Mouse (Mus musculus) MEL (cell line): ENCODE results near the gene Lsm12. TPM values are rescaled to one million over a fixed set of nuclear protein-coding genes. Genes with fewer than 3 reads are reported as not detected.

Experiments used
- DNase-seq: peaks from one replicate; pipeline ENCODE4 v3.0.0; 2011; ENCODE audit warnings: low read depth, low spot score
- H3K27ac ChIP-seq: 2 replicates; pipeline ENCODE4 v1.5.1; 2012; ENCODE audit warnings: low read depth, mild to moderate bottlenecking, control low read depth, low read length, moderate library complexity; ENCODE audit not compliant: control insufficient read depth
- H3K27me3 ChIP-seq, 2 experiments: fragments of 150-350 bp in 1 of 2; sonication (generic) in 1 of 2; 2 replicates each; pipeline ENCODE4 v1.6.1; 2012; ENCODE audit warnings: low read length in 2 of 2, mild to moderate bottlenecking in 2 of 2, improper control_type of control experiment in 1 of 2, moderate library complexity in 1 of 2; ENCODE audit not compliant: insufficient read depth in 2 of 2, control insufficient read depth in 1 of 2
- H3K36me3 ChIP-seq, 2 experiments: 2 replicates each; pipeline ENCODE4 v1.6.1; 2012 to 2014; ENCODE audit warnings: low read length in 2 of 2, improper control_type of control experiment in 1 of 2, inconsistent platforms in 1 of 2, mild to moderate bottlenecking in 1 of 2; ENCODE audit not compliant: insufficient read depth in 2 of 2, control insufficient read depth in 1 of 2
- H3K4me1 ChIP-seq, 2 experiments: fragments of 150-350 bp in 1 of 2; sonication (generic) in 1 of 2; 2 replicates each; pipeline ENCODE4 v1.6.1; 2012; ENCODE audit warnings: low read length in 2 of 2, improper control_type of control experiment in 1 of 2, mild to moderate bottlenecking in 1 of 2; ENCODE audit not compliant: insufficient read depth in 2 of 2, control insufficient read depth in 1 of 2
- H3K4me3 ChIP-seq, 2 experiments: fragments of 150-350 bp in 1 of 2; sonication (generic) in 1 of 2; 2 replicates each; pipeline ENCODE4 v1.5.1; 2012; ENCODE audit warnings: low read depth in 2 of 2, low read length in 2 of 2, mild to moderate bottlenecking in 2 of 2, moderate library complexity in 2 of 2, control low read depth in 1 of 2, improper control_type of control experiment in 1 of 2; ENCODE audit not compliant: control insufficient read depth in 1 of 2, insufficient read depth in 1 of 2
- H3K79me2 ChIP-seq: 2 replicates; pipeline ENCODE4 v1.6.1; 2012; ENCODE audit warnings: mild to moderate bottlenecking, low read length, moderate library complexity; ENCODE audit not compliant: control insufficient read depth, poor library complexity, insufficient read depth
- H3K9ac ChIP-seq: 2 replicates; pipeline ENCODE4 v1.6.1; 2012; ENCODE audit warnings: low read depth, mild to moderate bottlenecking, control low read depth, low read length, moderate library complexity; ENCODE audit not compliant: control insufficient read depth, poor library complexity, severe bottlenecking
- H3K9me3 ChIP-seq: fragments of 150-350 bp; sonication (generic); replicated peaks from 2 replicates; pipeline ENCODE4 v1.6.1; 2012; ENCODE audit warnings: mild to moderate bottlenecking, low read length, improper control_type of control experiment, moderate library complexity; ENCODE audit not compliant: insufficient read depth
- BHLHE40 ChIP-seq: IDR thresholded peaks from 2 replicates; pipeline ENCODE4 v1.6.1; 2012; ENCODE audit warnings: low read depth, mild to moderate bottlenecking, inconsistent platforms, low read length, improper control_type of control experiment, borderline replicate concordance
- CHD1 ChIP-seq: IDR thresholded peaks from 2 replicates; pipeline ENCODE4 v1.6.1; 2012; ENCODE audit warnings: low read depth, mild to moderate bottlenecking, inconsistent platforms, low read length, improper control_type of control experiment
- CTCF ChIP-seq, 3 experiments: IDR thresholded peaks in 2 of 3; conservative IDR thresholded peaks in 1 of 3; 2 replicates each; pipeline ENCODE4 v1.5.1; 2011 to 2012; ENCODE audit warnings: low read length in 3 of 3, low read depth in 2 of 3, mild to moderate bottlenecking in 2 of 3, improper control_type of control experiment in 1 of 3, inconsistent platforms in 1 of 3, mixed read lengths in 1 of 3, moderate library complexity in 1 of 3; ENCODE audit not compliant: control insufficient read depth in 1 of 3, insufficient read depth in 1 of 3, poor library complexity in 1 of 3, severe bottlenecking in 1 of 3
- E2F4 ChIP-seq: IDR thresholded peaks from 2 replicates; pipeline ENCODE4 v1.6.1; 2011; ENCODE audit warnings: low read depth, low read length, improper control_type of control experiment, borderline replicate concordance
- ELF1 ChIP-seq: IDR thresholded peaks from 2 replicates; pipeline ENCODE4 v1.6.1; 2014; ENCODE audit warnings: low read depth, mild to moderate bottlenecking, inconsistent platforms, low read length, improper control_type of control experiment, moderate library complexity
- EP300 ChIP-seq, 2 experiments: IDR thresholded peaks; 2 replicates each; pipeline ENCODE4 v1.6.1; 2011; ENCODE audit warnings: improper control_type of control experiment in 2 of 2, low read length in 2 of 2, low read depth in 1 of 2, mild to moderate bottlenecking in 1 of 2
- ETS1 ChIP-seq: IDR thresholded peaks from 2 replicates; pipeline ENCODE4 v1.6.1; 2012; ENCODE audit warnings: low read depth, mild to moderate bottlenecking, inconsistent platforms, low read length, improper control_type of control experiment, moderate library complexity
- GABPA ChIP-seq: IDR thresholded peaks from 2 replicates; pipeline ENCODE4 v1.6.1; 2012; ENCODE audit warnings: low read depth, mild to moderate bottlenecking, inconsistent platforms, low read length, improper control_type of control experiment, moderate library complexity
- GATA1 ChIP-seq: IDR thresholded peaks from 2 replicates; pipeline ENCODE4 v1.6.1; 2011; ENCODE audit warnings: low read depth, low read length, improper control_type of control experiment
- HCFC1 ChIP-seq: IDR thresholded peaks from 2 replicates; pipeline ENCODE4 v1.6.1; 2012; ENCODE audit warnings: low read depth, mild to moderate bottlenecking, inconsistent platforms, low read length, improper control_type of control experiment, moderate library complexity
- KAT2A ChIP-seq: conservative IDR thresholded peaks from 2 replicates; pipeline ENCODE4 v1.6.1; 2012; ENCODE audit warnings: low read depth, low read length, improper control_type of control experiment, inconsistent platforms
- MAFK ChIP-seq: IDR thresholded peaks from 2 replicates; pipeline ENCODE4 v1.6.1; 2011; ENCODE audit warnings: low read depth, mild to moderate bottlenecking, low read length, improper control_type of control experiment, borderline replicate concordance
- MAZ ChIP-seq: IDR thresholded peaks from 2 replicates; pipeline ENCODE4 v1.6.1; 2012; ENCODE audit warnings: low read depth, mild to moderate bottlenecking, inconsistent platforms, low read length, improper control_type of control experiment
- MEF2A ChIP-seq: IDR thresholded peaks from 2 replicates; pipeline ENCODE4 v1.6.1; 2014; ENCODE audit warnings: low read depth, mild to moderate bottlenecking, inconsistent platforms, low read length, improper control_type of control experiment; ENCODE audit not compliant: poor library complexity, insufficient replicate concordance, severe bottlenecking; ENCODE audit errors: extremely low read depth
- MXI1 ChIP-seq: IDR thresholded peaks from 2 replicates; pipeline ENCODE4 v1.6.1; 2011; ENCODE audit warnings: mild to moderate bottlenecking, low read depth, low read length, improper control_type of control experiment
- MYB ChIP-seq: IDR thresholded peaks from 2 replicates; pipeline ENCODE4 v1.6.1; 2011; ENCODE audit warnings: mild to moderate bottlenecking, low read depth, low read length, improper control_type of control experiment
- MYC ChIP-seq: IDR thresholded peaks from 2 replicates; pipeline ENCODE4 v1.6.1; 2011; ENCODE audit warnings: low read depth, mild to moderate bottlenecking, low read length, improper control_type of control experiment, moderate library complexity
- NELFE ChIP-seq: IDR thresholded peaks from 2 replicates; pipeline ENCODE4 v1.6.1; 2011; ENCODE audit warnings: low read depth, low read length, improper control_type of control experiment
- NRF1 ChIP-seq: IDR thresholded peaks from 2 replicates; pipeline ENCODE4 v1.6.1; 2014; ENCODE audit warnings: low read depth, mild to moderate bottlenecking, inconsistent platforms, low read length, improper control_type of control experiment, moderate library complexity; ENCODE audit not compliant: poor library complexity, insufficient read depth, severe bottlenecking
- POLR2A ChIP-seq, 2 experiments: IDR thresholded peaks; 2 replicates each; pipeline ENCODE4 v1.6.1; 2011 to 2012; ENCODE audit warnings: low read length in 2 of 2, mild to moderate bottlenecking in 2 of 2, control low read depth in 1 of 2, improper control_type of control experiment in 1 of 2, low read depth in 1 of 2, moderate library complexity in 1 of 2; ENCODE audit not compliant: control insufficient read depth in 1 of 2, insufficient read depth in 1 of 2, poor library complexity in 1 of 2
- POLR2AphosphoS2 ChIP-seq: IDR thresholded peaks from 2 replicates; pipeline ENCODE4 v1.6.1; 2011; ENCODE audit warnings: low read length, improper control_type of control experiment
- RAD21 ChIP-seq: IDR thresholded peaks from 2 replicates; pipeline ENCODE4 v1.6.1; 2011; ENCODE audit warnings: mild to moderate bottlenecking, low read depth, low read length, improper control_type of control experiment
- RCOR1 ChIP-seq: IDR thresholded peaks from 2 replicates; pipeline ENCODE4 v1.6.1; 2012; ENCODE audit warnings: low read depth, mild to moderate bottlenecking, inconsistent platforms, low read length, improper control_type of control experiment
- TBP ChIP-seq: IDR thresholded peaks from 2 replicates; pipeline ENCODE4 v1.8.0; 2011; ENCODE audit warnings: low read depth, low read length, improper control_type of control experiment
- TCF12 ChIP-seq: IDR thresholded peaks from 2 replicates; pipeline ENCODE4 v1.6.1; 2014; ENCODE audit warnings: low read depth, mild to moderate bottlenecking, inconsistent platforms, low read length, improper control_type of control experiment, moderate library complexity
- USF1 ChIP-seq: IDR thresholded peaks from 2 replicates; pipeline ENCODE4 v1.6.1; 2014; ENCODE audit warnings: low read depth, mild to moderate bottlenecking, inconsistent platforms, low read length, improper control_type of control experiment, moderate library complexity
- USF2 ChIP-seq, 2 experiments: IDR thresholded peaks; 2 replicates each; pipeline ENCODE4 v1.6.1; 2011 to 2012; ENCODE audit warnings: improper control_type of control experiment in 2 of 2, low read length in 2 of 2, borderline replicate concordance in 1 of 2, inconsistent platforms in 1 of 2, low read depth in 1 of 2, mild to moderate bottlenecking in 1 of 2; ENCODE audit not compliant: insufficient read depth in 1 of 2
- ZNF384 ChIP-seq: IDR thresholded peaks from 2 replicates; pipeline ENCODE4 v1.6.1; 2012; ENCODE audit warnings: low read depth, mild to moderate bottlenecking, inconsistent platforms, low read length, improper control_type of control experiment
- polyA plus RNA-seq, 2 experiments: library from polyadenylated mRNA; stranded (reverse) in 1 of 2; unstranded in 1 of 2; fragments of >175 nt in 1 of 2; fragments of >200 nt in 1 of 2; gene quantifications; 2 replicates each; pipeline versions ENCODE4 v1.2.1 to v1.2.4; 2012; ENCODE audit warnings: low replicate concordance in 2 of 2, low read depth in 1 of 2; ENCODE audit not compliant: insufficient read length in 2 of 2, insufficient read depth in 1 of 2, missing spikeins in 1 of 2
- total RNA-seq: library from RNA; depleted of rRNA; stranded (reverse); fragments of 300-350 nt; gene quantifications from 2 replicates; pipeline ENCODE4 v1.2.3, GENCODE M21; 2012

Gene Lsm12
- total and polyA plus RNA-seq, 3 experiments = 75.0 to 150 (median 128) TPM

DNA sequence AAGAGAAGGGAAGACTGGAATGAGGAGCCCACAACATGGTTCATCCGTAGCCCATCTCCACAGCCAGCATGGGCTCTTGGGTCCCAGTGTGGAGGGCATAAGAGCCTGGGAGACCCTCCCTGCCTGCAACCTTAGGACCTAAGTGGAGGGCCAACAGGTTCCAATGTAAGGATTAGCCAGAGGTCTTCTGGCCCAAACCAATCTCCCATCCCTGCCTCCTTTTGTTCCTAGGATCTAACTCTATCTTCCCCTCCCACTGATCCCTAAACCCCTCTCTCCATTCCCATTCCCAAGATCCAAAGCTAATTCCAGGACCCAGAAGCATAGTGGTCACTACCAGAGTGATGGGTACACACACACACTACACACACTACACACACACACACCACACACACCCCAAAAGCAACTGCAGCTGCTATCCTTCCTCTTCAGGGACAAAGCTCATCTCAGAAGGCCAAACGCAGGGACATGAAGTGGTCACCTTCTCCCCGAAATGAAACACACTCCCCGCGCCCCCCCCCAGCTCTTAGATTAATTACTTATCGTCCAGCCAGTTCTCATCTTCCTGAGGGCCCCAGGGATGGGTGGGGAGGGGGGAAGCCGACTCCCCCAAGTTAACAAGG, 43.7 kb upstream of the Lsm12 start:
- no peaks in the 10 kb centered on the region; the same call in 1 of the 2 replicates for H3K79me2 ChIP-seq
- H3K9me3 ChIP-seq = no peaks in the 10 kb centered on the region
- peaks cover 0 to 6% of the 10 kb centered on the region in 2 experiments; a peak in 1 of 4 replicates for H3K27me3 ChIP-seq
- H3K4me1 ChIP-seq = peaks cover 16 to 23% of the 10 kb centered on the region in 2 experiments
- DNase-seq = no peak
- no peak overlapping the region for H3K27ac ChIP-seq
- peak overlapping the region; percentile 63 to 92 for H3K4me3 ChIP-seq
- no peak for TF ChIP-seq E2F4
- 0 out of 2 replicates have a peak, but pooled peaks have one; percentile 17 for TF ChIP-seq RCOR1
- TF ChIP-seq KAT2A = no peak
- TF ChIP-seq BHLHE40 = no peak
- no peak for TF ChIP-seq POLR2A (IDR thresholded peaks at IDR 0.05; ENCODE audit: control insufficient read depth in 1 of 2, insufficient read depth in 1 of 2, low read depth in 1 of 2, low read length in 2 of 2, poor library complexity in 1 of 2)
- TF ChIP-seq MXI1 = no peak; the same call in 1 of the 2 replicates
- TF ChIP-seq GATA1 = no peak
- TF ChIP-seq RAD21 = no peak
- TF ChIP-seq CHD1 = no peak
- no peak for TF ChIP-seq MYC
- TF ChIP-seq USF1 = peak; percentile 37; the same call in 1 of the 2 replicates
- no peak for TF ChIP-seq EP300 (IDR thresholded peaks at IDR 0.05; ENCODE audit: low read depth in 1 of 2, low read length in 2 of 2)
- no peak for TF ChIP-seq CTCF (IDR thresholded peaks at IDR 0.05 in 2 of 3, conservative IDR thresholded peaks at IDR 0.05 in 1 of 3; ENCODE audit: control insufficient read depth in 1 of 3, insufficient read depth in 1 of 3, low read depth in 2 of 3, low read length in 3 of 3, poor library complexity in 1 of 3, severe bottlenecking in 1 of 3)
- peak; percentile 65; the same call in 1 of the 2 replicates for TF ChIP-seq MAZ
- TF ChIP-seq MAFK = no peak
- TF ChIP-seq ETS1 = 0 out of 2 replicates have a peak, but pooled peaks have one; percentile 31
- no peak for TF ChIP-seq TCF12
- no peak for TF ChIP-seq HCFC1
- TF ChIP-seq, all 39 proteins: peak for 4
- peak overlapping the region; percentile 74 for H3K9ac ChIP-seq
- peaks cover 0 to 5% of the 10 kb centered on the region in 2 experiments; a peak in 1 of 4 replicates for H3K36me3 ChIP-seq

DNA sequence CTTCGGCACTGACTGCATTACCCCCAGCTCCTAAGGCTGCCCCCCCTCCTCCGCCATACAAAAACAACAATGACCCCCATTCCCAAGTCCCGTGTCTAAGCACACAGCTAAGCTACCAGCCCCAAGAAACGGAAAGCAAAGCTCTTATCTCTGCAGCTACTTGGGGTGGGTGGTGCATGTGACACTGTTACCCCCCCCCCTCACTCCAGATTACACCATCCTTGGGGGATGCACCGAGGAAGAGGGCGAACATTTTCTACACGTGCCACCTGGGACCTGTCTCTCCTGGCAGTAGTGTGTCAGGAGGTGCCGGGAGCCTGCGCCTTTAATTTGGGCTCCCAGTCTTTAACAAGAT, 43.1 kb upstream of the Lsm12 start:
- H3K27ac ChIP-seq = no peak overlapping the region
- H3K9me3 ChIP-seq = no peaks in the 10 kb centered on the region
- peaks cover 0 to 6% of the 10 kb centered on the region in 2 experiments; a peak in 1 of 4 replicates for H3K27me3 ChIP-seq
- no peaks in the 10 kb centered on the region; the same call in 1 of the 2 replicates for H3K79me2 ChIP-seq
- H3K4me1 ChIP-seq = peaks cover 16 to 23% of the 10 kb centered on the region in 2 experiments
- H3K36me3 ChIP-seq = peaks cover 0 to 5% of the 10 kb centered on the region in 2 experiments; a peak in 1 of 4 replicates
- peak overlapping the region; percentile 24 for H3K9ac ChIP-seq
- peak; percentile 43 for DNase-seq
- peak overlapping the region; percentile 63 to 71 for H3K4me3 ChIP-seq
- TF ChIP-seq ZNF384 = no peak
- TF ChIP-seq USF2 (IDR thresholded peaks at IDR 0.05; ENCODE audit: borderline replicate concordance in 1 of 2, insufficient read depth in 1 of 2, low read depth in 1 of 2, low read length in 2 of 2) = no peak
- no peak for TF ChIP-seq TBP
- TF ChIP-seq USF1 = peak; percentile 83
- TF ChIP-seq MXI1 = peak; percentile 62
- no peak for TF ChIP-seq NRF1
- TF ChIP-seq POLR2AphosphoS2 = no peak
- no peak for TF ChIP-seq CTCF (IDR thresholded peaks at IDR 0.05 in 2 of 3, conservative IDR thresholded peaks at IDR 0.05 in 1 of 3; ENCODE audit: control insufficient read depth in 1 of 3, insufficient read depth in 1 of 3, low read depth in 2 of 3, low read length in 3 of 3, poor library complexity in 1 of 3, severe bottlenecking in 1 of 3)
- TF ChIP-seq GABPA = no peak
- TF ChIP-seq MEF2A = no peak
- peak; percentile 32; the same call in 1 of the 2 replicates for TF ChIP-seq RCOR1
- TF ChIP-seq MYB = no peak
- no peak for TF ChIP-seq NELFE
- no peak for TF ChIP-seq ELF1
- no peak; the same call in 1 of the 2 replicates for TF ChIP-seq KAT2A
- TF ChIP-seq HCFC1 = no peak
- no peak for TF ChIP-seq MYC
